Mouse (Mus musculus) liver, embryonic 12.5 days (tissue): ENCODE results near the gene Tnfrsf18. TPM values are rescaled to one million over a fixed set of nuclear protein-coding genes. Genes with fewer than 3 reads are reported as not detected.
A peak's percentile ranks its signal among the peaks of the same experiment; 100 is the strongest.

Experiments
- ATAC-seq: fragments of 200-750 bp; cut with Nextera tagmentation; 2 replicates; pipeline ENCODE4 v1.8.0; 2017; ENCODE audit warnings: moderate number of reproducible peaks, mild to moderate bottlenecking, moderate library complexity
- H3K27ac ChIP-seq: fragments of 300-500 bp; sonication (generic); 2 replicates; pipeline ENCODE4 v1.5.1; 2016; ENCODE audit warnings: mild to moderate bottlenecking
- H3K27me3 ChIP-seq: fragments of 300-500 bp; sonication (generic); replicated peaks from 2 replicates; pipeline ENCODE4 v1.6.1; 2016; ENCODE audit warnings: mild to moderate bottlenecking, moderate library complexity
- H3K36me3 ChIP-seq: fragments of 300-500 bp; sonication (generic); 2 replicates; pipeline ENCODE4 v1.6.1; 2016; ENCODE audit warnings: mild to moderate bottlenecking, moderate library complexity
- H3K4me1 ChIP-seq: fragments of 300-500 bp; sonication (generic); 2 replicates; pipeline ENCODE4 v1.6.1; 2016
- H3K4me2 ChIP-seq: fragments of 300-500 bp; sonication (generic); 2 replicates; pipeline ENCODE4 v1.6.1; 2016; ENCODE audit warnings: mild to moderate bottlenecking, moderate library complexity
- H3K4me3 ChIP-seq: fragments of 300-500 bp; sonication (generic); 2 replicates; pipeline ENCODE4 v1.5.1; 2016; ENCODE audit warnings: mild to moderate bottlenecking, moderate library complexity
- H3K9ac ChIP-seq: fragments of 300-500 bp; sonication (generic); 2 replicates; pipeline ENCODE4 v1.6.1; 2016; ENCODE audit warnings: mild to moderate bottlenecking, moderate library complexity
- H3K9me3 ChIP-seq: fragments of 300-500 bp; sonication (generic); replicated peaks from 2 replicates; pipeline ENCODE4 v1.6.1; 2016; ENCODE audit warnings: mild to moderate bottlenecking, moderate library complexity
- WGBS: fragments of 180-500 bp; shearing (Covaris S2); methylation state at CpG from one replicate; pipeline ENCODE4 v1.1.7; 2016; ENCODE audit not compliant: insufficient replicate concordance; 5-methylcytosine and 5-hydroxymethylcytosine counted together
- polyA plus RNA-seq: library from polyadenylated mRNA; unstranded; fragments of >200 nt; fragmentation: Nextera tagmentation; extraction: Ambion mirVana; gene quantifications from 2 replicates; pipeline ENCODE4 v1.2.1, GENCODE M21; 2016

The Tnfrsf18 gene
- 0.77 and 0.99 TPM in 2 replicates for polyA plus RNA-seq

- Histone ChIP-seq H3K9me3 (no peaks in the 10 kb centered on the region), H3K27me3 (no peaks in the 10 kb centered on the region), H3K36me3 (0 out of 2 replicates have a peak, but pooled peaks cover 6% of the 10 kb centered on the region), H3K4me3 (no peak within 1 kb of the TSS), H3K4me1 (peaks cover 19% of the 10 kb centered on the region), H3K9ac (no peak within 1 kb of the TSS), H3K27ac (no peak within 1 kb of the TSS), H3K4me2 (no peak within 1 kb of the TSS)
- ATAC-seq, result no peak
- 43% methylated on average over 4 of the region's 4 CpGs for WGBS
Observed at GRCm38 (mm10) chr4:156026013-156026412, at the start of gene Tnfrsf18. Gene Tnfrsf18 (plus strand): TSS chr4:156026164.

- Histone ChIP-seq H3K9ac (no peak overlapping the region), H3K4me1 (peaks cover 16% of the 10 kb centered on the region), H3K4me2 (no peak overlapping the region), H3K27me3 (peaks cover 16% of the 10 kb centered on the region), H3K36me3 (no peaks in the 10 kb centered on the region), H3K4me3 (no peak overlapping the region), H3K9me3 (no peaks in the 10 kb centered on the region), H3K27ac (no peak overlapping the region)
- 51% methylated on average over 12 of the region's 12 CpGs for WGBS
- no peak for ATAC-seq
Observed at GRCm38 (mm10) chr4:155981436-155982082, 44.4 kb upstream of the Tnfrsf18 start.

DNA sequence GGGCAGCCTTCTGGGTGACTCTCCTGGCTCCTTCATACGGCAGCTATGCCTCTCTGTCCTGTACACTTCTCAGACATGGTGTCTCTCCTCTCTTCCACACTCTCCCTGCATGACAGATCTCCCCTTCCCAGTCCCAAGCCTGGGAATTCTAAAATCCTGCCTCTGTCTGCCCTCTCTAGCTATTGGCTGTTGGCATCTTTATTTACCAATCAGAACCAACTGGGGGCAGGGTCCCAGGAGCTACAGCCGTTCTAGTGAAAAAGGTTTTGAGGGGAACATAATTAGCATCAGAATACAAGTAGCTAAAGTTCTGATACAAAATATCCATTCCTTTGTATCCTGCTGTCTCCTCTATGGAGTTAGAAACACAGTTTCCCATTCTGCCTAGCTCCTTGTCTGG lies 42.2 kb upstream of the Tnfrsf18 start:
- Histone ChIP-seq H3K9ac (0 out of 2 replicates have a peak overlapping the region, but pooled peaks have one; percentile 7), H3K36me3 (no peaks in the 10 kb centered on the region), H3K4me2 (no peak overlapping the region), H3K27me3 (peaks cover 16% of the 10 kb centered on the region), H3K4me1 (peaks cover 32% of the 10 kb centered on the region), H3K27ac (no peak overlapping the region), H3K9me3 (no peaks in the 10 kb centered on the region), H3K4me3 (no peak overlapping the region)
- ATAC-seq, result no peak
- 32% methylated on average over 2 of the region's 2 CpGs for WGBS

- 66% methylated on average over 22 of the region's 22 CpGs for WGBS
- ATAC-seq, result no peak
- H3K27ac ChIP-seq, result peak overlapping the region; percentile 96
Observed at GRCm38 (mm10) chr4:155991211-155991907, 34.6 kb upstream of the Tnfrsf18 start.

GRCm38 (mm10) chr4:155991908-155992230 lies 34.1 kb upstream of the Tnfrsf18 start:
- H3K27ac ChIP-seq, result peak overlapping the region; percentile 96
- 12% methylated on average over 37 of the region's 37 CpGs for WGBS
- no peaks in the 10 kb centered on the region for H3K27me3 ChIP-seq
- no peak for ATAC-seq
- peak overlapping the region; percentile 81 for H3K4me3 ChIP-seq
- H3K4me2 ChIP-seq, result peak overlapping the region; percentile 100
- H3K9me3 ChIP-seq, result no peaks in the 10 kb centered on the region
- peaks cover 68% of the 10 kb centered on the region for H3K4me1 ChIP-seq
- peaks cover 25% of the 10 kb centered on the region for H3K36me3 ChIP-seq
- peak overlapping the region; percentile 87 for H3K9ac ChIP-seq

More at GRCm38 (mm10) chr4:155991211-155991907, 34.6 kb upstream of the Tnfrsf18 start:
- peak overlapping the region; percentile 81 for H3K4me3 ChIP-seq
- peaks cover 68% of the 10 kb centered on the region for H3K4me1 ChIP-seq
- peak overlapping the region; percentile 87 for H3K9ac ChIP-seq
- peak overlapping the region; percentile 100 for H3K4me2 ChIP-seq
- peaks cover 20% of the 10 kb centered on the region for H3K36me3 ChIP-seq
- H3K9me3 ChIP-seq, result no peaks in the 10 kb centered on the region
- H3K27me3 ChIP-seq, result no peaks in the 10 kb centered on the region

GRCm38 (mm10) chr4:155992241-155992905 lies 33.6 kb upstream of the Tnfrsf18 start, which contains the start of the genes B3galt6 and Sdf4:
Gene B3galt6 (minus strand): TSS chr4:155992649.
Gene Sdf4 (plus strand): TSS chr4:155992872.
- H3K27ac ChIP-seq, result peak within 1 kb of the TSS; percentile 96
- H3K27me3 ChIP-seq, result no peaks in the 10 kb centered on the region
- peak within 1 kb of the TSS; percentile 81 for H3K4me3 ChIP-seq
- peaks cover 30% of the 10 kb centered on the region for H3K36me3 ChIP-seq
- peaks cover 67% of the 10 kb centered on the region for H3K4me1 ChIP-seq
- no peaks in the 10 kb centered on the region for H3K9me3 ChIP-seq
- ATAC-seq, result peak; percentile 81
- peak within 1 kb of the TSS; percentile 100 for H3K4me2 ChIP-seq
- 2% methylated on average over 81 of the region's 99 CpGs for WGBS
- H3K9ac ChIP-seq, result peak within 1 kb of the TSS; percentile 87

GRCm38 (mm10) chr4:155992906-155993547 lies 32.9 kb upstream of the Tnfrsf18 start:
- Histone ChIP-seq H3K36me3 (peaks cover 37% of the 10 kb centered on the region), H3K9ac (peak overlapping the region; percentile 87), H3K27ac (peak overlapping the region; percentile 96), H3K4me3 (peak overlapping the region; percentile 81), H3K4me2 (peak overlapping the region; percentile 100), H3K9me3 (no peaks in the 10 kb centered on the region), H3K27me3 (no peaks in the 10 kb centered on the region), H3K4me1 (peaks cover 60% of the 10 kb centered on the region)
- under 1% methylated on average over 70 of the region's 70 CpGs for WGBS
- ATAC-seq, result peak; percentile 78

- peaks cover 55% of the 10 kb centered on the region for H3K4me1 ChIP-seq
- no peaks in the 10 kb centered on the region for H3K9me3 ChIP-seq
Observed at GRCm38 (mm10) chr4:155993606-155994005, 32.4 kb upstream of the Tnfrsf18 start.

GRCm38 (mm10) chr4:156004109-156004508 lies 21.9 kb upstream of the Tnfrsf18 start:
- no peak for ATAC-seq
- Histone ChIP-seq H3K4me1 (no peaks in the 10 kb centered on the region), H3K27ac (no peak overlapping the region), H3K4me3 (no peak overlapping the region), H3K4me2 (no peak overlapping the region), H3K36me3 (peaks cover 95% of the 10 kb centered on the region), H3K27me3 (no peaks in the 10 kb centered on the region), H3K9me3 (no peaks in the 10 kb centered on the region), H3K9ac (no peak overlapping the region)
- 82% methylated on average over 3 of the region's 3 CpGs for WGBS

More at GRCm38 (mm10) chr4:155993606-155994005, 32.4 kb upstream of the Tnfrsf18 start:
- Histone ChIP-seq H3K36me3 (peaks cover 43% of the 10 kb centered on the region), H3K4me3 (peak overlapping the region; percentile 81), H3K4me2 (peak overlapping the region; percentile 100), H3K27ac (peak overlapping the region; percentile 96), H3K27me3 (no peaks in the 10 kb centered on the region), H3K9ac (peak overlapping the region; percentile 87)
- no peak for ATAC-seq
- WGBS, result 6% methylated on average over 15 of the region's 15 CpGs

DNA sequence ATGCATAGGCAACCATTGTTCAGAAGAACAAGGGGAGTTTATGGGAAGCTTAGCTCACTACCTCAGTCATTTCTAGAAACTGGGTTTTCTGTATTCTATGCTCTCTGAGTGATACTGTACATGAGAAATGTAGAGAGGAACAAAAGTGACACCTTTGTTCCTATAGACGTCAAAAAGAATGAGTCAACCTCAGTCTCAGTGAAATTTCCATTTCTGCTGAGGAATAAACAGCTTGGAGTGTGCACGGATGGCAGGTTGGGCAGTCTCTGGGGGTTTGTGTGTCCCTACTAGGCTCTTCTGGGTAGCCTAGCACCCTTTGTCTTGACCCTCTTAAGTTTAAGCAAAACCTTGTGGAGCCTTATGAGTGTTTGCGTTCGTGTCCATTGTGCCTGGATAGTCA lies 17.6 kb upstream of the Tnfrsf18 start:
- H3K4me1 ChIP-seq, result no peaks in the 10 kb centered on the region
- no peak overlapping the region for H3K4me2 ChIP-seq
- H3K27me3 ChIP-seq, result no peaks in the 10 kb centered on the region
- H3K4me3 ChIP-seq, result no peak overlapping the region
- no peak for ATAC-seq
- H3K9ac ChIP-seq, result no peak overlapping the region
- 88% methylated on average over 4 of the region's 4 CpGs for WGBS
- no peaks in the 10 kb centered on the region for H3K9me3 ChIP-seq
- peaks cover 95% of the 10 kb centered on the region for H3K36me3 ChIP-seq
- H3K27ac ChIP-seq, result no peak overlapping the region

DNA sequence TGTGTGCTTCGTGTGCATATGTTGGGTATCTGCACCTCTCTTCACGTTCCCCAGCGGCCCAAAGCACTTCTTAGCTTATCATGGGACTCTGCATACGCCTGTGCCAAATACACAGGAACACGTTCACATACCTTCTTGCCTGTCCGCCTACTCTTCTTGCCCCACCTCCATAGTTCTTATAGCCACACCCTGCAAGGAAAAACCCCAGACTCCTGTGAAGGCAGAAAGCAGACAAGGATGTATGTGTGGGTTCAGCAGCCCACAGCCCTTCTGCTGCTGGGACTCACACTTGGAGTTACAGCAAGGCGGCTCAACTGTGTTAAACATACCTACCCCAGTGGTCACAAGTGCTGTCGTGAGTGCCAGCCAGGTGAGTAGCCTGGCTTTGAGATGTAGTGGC lies 12.3 kb upstream of the Tnfrsf18 start, which contains the start of gene Tnfrsf4:
Gene Tnfrsf4 (plus strand): TSS at position 207 of the 400 bp plus-strand sequence.
- H3K36me3 ChIP-seq, result peaks cover 68% of the 10 kb centered on the region
- no peak within 1 kb of the TSS for H3K4me3 ChIP-seq
- no peaks in the 10 kb centered on the region for H3K27me3 ChIP-seq
- H3K4me1 ChIP-seq, result no peaks in the 10 kb centered on the region
- no peak within 1 kb of the TSS for H3K27ac ChIP-seq
- WGBS, result 69% methylated on average over 8 of the region's 8 CpGs
- no peak within 1 kb of the TSS for H3K4me2 ChIP-seq
- H3K9ac ChIP-seq, result no peak within 1 kb of the TSS
- no peak for ATAC-seq
- H3K9me3 ChIP-seq, result no peaks in the 10 kb centered on the region
